Mouse (Mus musculus) B cell, adult 62 days (primary cell): Measurements from ENCODE around the gene 4931422A03Rik. TPM values are rescaled to one million over a fixed set of nuclear protein-coding genes. Genes with fewer than 3 reads are reported as not detected.

Experiments
- total RNA-seq: library from RNA; stranded (reverse); gene quantifications from 4 replicates; pipeline ENCODE4 v1.2.4, GENCODE M21; 2023

4931422A03Rik gene
- not detected in 4 replicates for total RNA-seq

GRCm38 (mm10) chr2:104028139-104028723, at the start of gene 4931422A03Rik:
Gene 4931422A03Rik, minus strand, starts transcription at chr2:104028361.

GRCm38 (mm10) chr2:104069704-104070185, 41.6 kb upstream of the 4931422A03Rik start, which contains the start of gene Cd59b:
Gene Cd59b, plus strand, starts transcription at chr2:104069849.

GRCm38 (mm10) chr2:104068450-104068849, 40.3 kb upstream of the 4931422A03Rik start, which contains the start of gene Gm10799:
Gene Gm10799, minus strand, starts transcription at chr2:104068550.

GRCm38 (mm10) chr2:104065526-104065925, 37.4 kb upstream of the 4931422A03Rik start, which contains the start of gene Gm10912:
Gene Gm10912, plus strand, starts transcription at chr2:104065826.

GRCm38 (mm10) chr2:104027458-104028138, 563 bp downstream of the 4931422A03Rik start, which contains the start of gene Fbxo3:
Gene Fbxo3, plus strand, starts transcription at chr2:104027721.

GRCm38 (mm10) chr2:103957649-103958546, 70.3 kb downstream of the 4931422A03Rik start, which contains the start of gene Lmo2:
Gene Lmo2, plus strand, starts transcription at chr2:103957986.

Other genes with a start within 250 kb of the 4931422A03Rik start
- gene Caprin1, start 230.7 kb downstream of the 4931422A03Rik start, total RNA-seq = 362 to 377 TPM (median 373 TPM) in 4 replicates
- gene Lmo2, start 70.4 kb downstream of the 4931422A03Rik start, total RNA-seq = 217 to 220 TPM (median 219 TPM) in 4 replicates
- 21.7 to 26.9 TPM (median 26.3 TPM) in 4 replicates for gene Fbxo3, start 640 bp downstream of the 4931422A03Rik start, total RNA-seq
- gene Gm10912, start 37.5 kb upstream of the 4931422A03Rik start, total RNA-seq = 0.39 to 0.58 TPM in 2 of 4 replicates, not detected in the others
- not detected in 4 replicates for gene Gm10799, start 40.2 kb upstream of the 4931422A03Rik start, total RNA-seq
- 1.2 TPM in 1 of 4 replicates, not detected in the others for gene Cd59b, start 41.5 kb upstream of the 4931422A03Rik start, total RNA-seq
- gene Cd59a, start 67.4 kb upstream of the 4931422A03Rik start, total RNA-seq = 0.53 to 1.0 TPM (median 0.59 TPM) in 4 replicates
- gene A930018P22Rik, start 94.4 kb upstream of the 4931422A03Rik start, total RNA-seq = not detected in 4 replicates